Mouse (Mus musculus) embryonic facial prominence, embryonic 10.5 days (tissue): ENCODE data around the gene Krt15. TPM values are rescaled to one million over a fixed set of nuclear protein-coding genes. Genes with fewer than 3 reads are reported as not detected.

ENCODE experiments used
- DNase-seq: peaks from one replicate; pipeline ENCODE4 v3.0.0-alpha.2; 2017; ENCODE audit warnings: low spot score
- H3K27ac ChIP-seq: fragments of 300-500 bp; sonication (generic); replicated peaks from 2 replicates; pipeline ENCODE4 v1.5.1; 2016; ENCODE audit warnings: mild to moderate bottlenecking
- H3K27me3 ChIP-seq: fragments of 300-500 bp; sonication (generic); replicated peaks from 2 replicates; pipeline ENCODE4 v1.6.1; 2016; ENCODE audit warnings: low read depth, mild to moderate bottlenecking; ENCODE audit not compliant: poor library complexity, severe bottlenecking
- H3K36me3 ChIP-seq: fragments of 300-500 bp; sonication (generic); replicated peaks from 2 replicates; pipeline ENCODE4 v1.6.1; 2016; ENCODE audit warnings: mild to moderate bottlenecking, moderate library complexity
- H3K4me1 ChIP-seq: fragments of 300-500 bp; sonication (generic); 2 replicates; pipeline ENCODE4 v1.6.1; 2016
- H3K4me3 ChIP-seq: fragments of 300-500 bp; sonication (generic); 2 replicates; pipeline ENCODE4 v1.5.1; 2016; ENCODE audit warnings: mild to moderate bottlenecking, moderate library complexity
- H3K9me3 ChIP-seq: fragments of 300-500 bp; sonication (generic); 2 replicates; pipeline ENCODE4 v1.6.1; 2016; ENCODE audit warnings: mild to moderate bottlenecking
- WGBS: fragments of 180-500 bp; shearing (Covaris S2); methylation state at CpG from one replicate; pipeline ENCODE4 v1.1.7; 2016; 5-methylcytosine and 5-hydroxymethylcytosine counted together
- polyA plus RNA-seq: library from polyadenylated mRNA; unstranded; fragments of >200 nt; fragmentation: Nextera tagmentation; extraction: Ambion mirVana; gene quantifications from 2 replicates; pipeline ENCODE4 v1.2.1, GENCODE M21; 2016

The Krt15 gene
- polyA plus RNA-seq, 1 experiment from 2014 or later: 8.6 TPM

GRCm38 (mm10) chr11:100112935-100113741, 22.6 kb downstream of the Krt15 start:
- H3K9me3 ChIP-seq: no peaks in the 10 kb centered on the region
- no peak for DNase-seq
- H3K4me3 ChIP-seq: no peak overlapping the region
- H3K36me3 ChIP-seq: no peaks in the 10 kb centered on the region
- 0 out of 2 replicates have a peak, but pooled peaks cover 3% of the 10 kb centered on the region for H3K4me1 ChIP-seq
- no peaks in the 10 kb centered on the region for H3K27me3 ChIP-seq
- 82% methylated on average over 11 of the region's 11 CpGs for WGBS
- no peak overlapping the region for H3K27ac ChIP-seq

- no peaks in the 10 kb centered on the region for H3K9me3 ChIP-seq
- no peak for DNase-seq
- no peak within 1 kb of the TSS for H3K27ac ChIP-seq
- no peaks in the 10 kb centered on the region for H3K27me3 ChIP-seq
- H3K4me1 ChIP-seq: peaks cover 4% of the 10 kb centered on the region; the same call in 1 of the 2 replicates
- 87% methylated on average over 6 of the region's 6 CpGs for WGBS
- H3K36me3 ChIP-seq: no peaks in the 10 kb centered on the region
- no peak within 1 kb of the TSS for H3K4me3 ChIP-seq
Measured at GRCm38 (mm10) chr11:100105576-100106122, 30.1 kb downstream of the Krt15 start, which contains the start of gene Krt36. Gene Krt36, minus strand, starts transcription at chr11:100105626.

GRCm38 (mm10) chr11:100102693-100103429, 32.9 kb downstream of the Krt15 start:
- 70% methylated on average over 15 of the region's 15 CpGs for WGBS
- no peaks in the 10 kb centered on the region for H3K27me3 ChIP-seq
- DNase-seq: no peak

GRCm38 (mm10) chr11:100100391-100100790, 35.3 kb downstream of the Krt15 start:
- 83% methylated on average over 4 of the region's 4 CpGs for WGBS
- H3K36me3 ChIP-seq: no peaks in the 10 kb centered on the region
- peaks cover 20% of the 10 kb centered on the region for H3K4me1 ChIP-seq
- DNase-seq: no peak
- no peaks in the 10 kb centered on the region for H3K9me3 ChIP-seq
- H3K27ac ChIP-seq: no peak overlapping the region
- H3K4me3 ChIP-seq: no peak overlapping the region
- H3K27me3 ChIP-seq: no peaks in the 10 kb centered on the region

More at GRCm38 (mm10) chr11:100102693-100103429, 32.9 kb downstream of the Krt15 start:
- Histone ChIP-seq H3K4me3 (no peak overlapping the region), H3K36me3 (no peaks in the 10 kb centered on the region), H3K27ac (no peak overlapping the region), H3K9me3 (no peaks in the 10 kb centered on the region), H3K4me1 (peaks cover 16% of the 10 kb centered on the region)

GRCm38 (mm10) chr11:100097819-100098218, 37.9 kb downstream of the Krt15 start:
- H3K27me3 ChIP-seq: no peaks in the 10 kb centered on the region
- H3K9me3 ChIP-seq: no peaks in the 10 kb centered on the region
- no peak overlapping the region for H3K27ac ChIP-seq
- DNase-seq: no peak
- H3K4me3 ChIP-seq: no peak overlapping the region
- H3K4me1 ChIP-seq: peaks cover 17% of the 10 kb centered on the region
- H3K36me3 ChIP-seq: no peaks in the 10 kb centered on the region
- 74% methylated on average over 9 of the region's 9 CpGs for WGBS

- 86% methylated on average over 9 of the region's 9 CpGs for WGBS
- H3K9me3 ChIP-seq: no peaks in the 10 kb centered on the region
- peaks cover 19% of the 10 kb centered on the region for H3K4me1 ChIP-seq
- no peak within 1 kb of the TSS for H3K4me3 ChIP-seq
- H3K27ac ChIP-seq: no peak within 1 kb of the TSS
- H3K27me3 ChIP-seq: no peaks in the 10 kb centered on the region
- DNase-seq: no peak
- no peaks in the 10 kb centered on the region for H3K36me3 ChIP-seq
Measured at GRCm38 (mm10) chr11:100096141-100096540, 39.6 kb downstream of the Krt15 start, which contains the start of gene Krt35. Gene Krt35, minus strand, starts transcription at chr11:100096241.

GRCm38 (mm10) chr11:100088378-100089025, 47.2 kb downstream of the Krt15 start:
- 70% methylated on average over 7 of the region's 7 CpGs for WGBS
- Histone ChIP-seq H3K27me3 (no peaks in the 10 kb centered on the region), H3K36me3 (no peaks in the 10 kb centered on the region), H3K4me3 (no peak overlapping the region), H3K9me3 (0 out of 2 replicates have a peak, but pooled peaks cover 2% of the 10 kb centered on the region), H3K27ac (no peak overlapping the region), H3K4me1 (peaks cover 2% of the 10 kb centered on the region; the same call in 1 of the 2 replicates)
- DNase-seq: no peak

GRCm38 (mm10) chr11:100087861-100088260, 47.9 kb downstream of the Krt15 start, which contains the start of gene Krt32:
Gene Krt32, minus strand, starts transcription at chr11:100088226.
- H3K9me3 ChIP-seq: 0 out of 2 replicates have a peak, but pooled peaks cover 2% of the 10 kb centered on the region
- no peak within 1 kb of the TSS for H3K4me3 ChIP-seq
- DNase-seq: no peak
- H3K27me3 ChIP-seq: no peaks in the 10 kb centered on the region
- no peak within 1 kb of the TSS for H3K27ac ChIP-seq
- peaks cover 2% of the 10 kb centered on the region; the same call in 1 of the 2 replicates for H3K4me1 ChIP-seq
- H3K36me3 ChIP-seq: no peaks in the 10 kb centered on the region
- WGBS: 92% methylated on average over 10 of the region's 10 CpGs

Other genes with a start within 250 kb of the Krt15 start
- gene Krtap31-1, start 228.0 kb downstream of the Krt15 start, polyA plus RNA-seq: not detected in 2 replicates
- not detected in 2 replicates for gene Gm11565, start 221.2 kb downstream of the Krt15 start, polyA plus RNA-seq
- gene Krtap31-2, start 199.6 kb downstream of the Krt15 start, polyA plus RNA-seq: not detected in 2 replicates
- gene Krtap9-5, start 187.5 kb downstream of the Krt15 start, polyA plus RNA-seq: not detected in 2 replicates
- gene Krtap29-1, start 156.9 kb downstream of the Krt15 start, polyA plus RNA-seq: not detected in 2 replicates
- gene Krtap16-1, start 149.3 kb downstream of the Krt15 start, polyA plus RNA-seq: not detected in 2 replicates
- not detected in 2 replicates for gene Krtap17-1, start 141.9 kb downstream of the Krt15 start, polyA plus RNA-seq
- gene Krt33a, start 119.7 kb downstream of the Krt15 start, polyA plus RNA-seq: not detected in 2 replicates
- not detected in 2 replicates for gene Krt33b, start 106.1 kb downstream of the Krt15 start, polyA plus RNA-seq
- not detected in 2 replicates for gene Krt34, start 94.4 kb downstream of the Krt15 start, polyA plus RNA-seq
- gene Krt31, start 85.4 kb downstream of the Krt15 start, polyA plus RNA-seq: not detected in 2 replicates
- gene Krt32, start 47.7 kb downstream of the Krt15 start, polyA plus RNA-seq: not detected in 2 replicates
- gene Krt35, start 39.7 kb downstream of the Krt15 start, polyA plus RNA-seq: not detected in 2 replicates
- gene Krt36, start 30.3 kb downstream of the Krt15 start, polyA plus RNA-seq: 0.09 TPM in 1 of 2 replicates, not detected in the other
- gene Krt13, start 14.4 kb downstream of the Krt15 start, polyA plus RNA-seq: not detected in 2 replicates
- gene Krt19, start 12.7 kb upstream of the Krt15 start, polyA plus RNA-seq: 16.1 and 18.2 TPM in 2 replicates
- not detected in 2 replicates for gene Krt9, start 57.3 kb upstream of the Krt15 start, polyA plus RNA-seq
- 12.0 and 16.1 TPM in 2 replicates for gene Krt14, start 71.6 kb upstream of the Krt15 start, polyA plus RNA-seq
- not detected in 2 replicates for gene Krt16, start 113.0 kb upstream of the Krt15 start, polyA plus RNA-seq
- 0.28 and 0.67 TPM in 2 replicates for gene Krt17, start 125.1 kb upstream of the Krt15 start, polyA plus RNA-seq
- gene Krt42, start 133.9 kb upstream of the Krt15 start, polyA plus RNA-seq: not detected in 2 replicates
- gene Eif1, start 184.0 kb upstream of the Krt15 start, polyA plus RNA-seq: 1,675 and 1,681 TPM in 2 replicates
- 0.37 TPM in 1 of 2 replicates, not detected in the other for gene Gast, start 198.5 kb upstream of the Krt15 start, polyA plus RNA-seq
- 14.0 and 14.2 TPM in 2 replicates for gene Hap1, start 220.2 kb upstream of the Krt15 start, polyA plus RNA-seq